Mouse (Mus musculus) kidney, embryonic 16.5 days (tissue): Measurements from ENCODE around the gene Gpr107. TPM values are rescaled to one million over a fixed set of nuclear protein-coding genes. Genes with fewer than 3 reads are reported as not detected.

Source experiments
- ATAC-seq: fragments of 200-750 bp; cut with Nextera tagmentation; 2 replicates; pipeline ENCODE4 v1.8.0; 2017; ENCODE audit warnings: moderate TSS enrichment; ENCODE audit not compliant: low FRiP score, low TSS enrichment
- H3K27ac ChIP-seq: fragments of 300-500 bp; sonication (generic); 2 replicates; pipeline ENCODE4 v1.5.1; 2014; ENCODE audit warnings: low read length
- H3K27me3 ChIP-seq: fragments of 300-500 bp; sonication (generic); 2 replicates; pipeline ENCODE4 v1.6.1; 2014; ENCODE audit warnings: low read length, control low read depth, mixed read lengths; ENCODE audit not compliant: insufficient read depth
- H3K36me3 ChIP-seq: fragments of 300-500 bp; sonication (generic); 2 replicates; pipeline ENCODE4 v1.6.1; 2014; ENCODE audit warnings: low read length, control low read depth, mixed read lengths; ENCODE audit not compliant: insufficient read depth
- H3K4me1 ChIP-seq: fragments of 300-500 bp; sonication (generic); 2 replicates; pipeline ENCODE4 v1.6.1; 2014; ENCODE audit warnings: low read length, control low read depth, mixed read lengths; ENCODE audit not compliant: insufficient read depth
- H3K4me2 ChIP-seq: fragments of 300-500 bp; sonication (generic); replicated peaks from 2 replicates; pipeline ENCODE4 v1.6.1; 2014; ENCODE audit warnings: low read depth, low read length
- H3K4me3 ChIP-seq: fragments of 300-500 bp; sonication (generic); 2 replicates; pipeline ENCODE4 v1.5.1; 2014; ENCODE audit warnings: mild to moderate bottlenecking, low read length
- H3K9ac ChIP-seq: fragments of 300-500 bp; sonication (generic); replicated peaks from 2 replicates; pipeline ENCODE4 v1.6.1; 2014; ENCODE audit warnings: low read length
- H3K9me3 ChIP-seq: fragments of 300-500 bp; sonication (generic); 2 replicates; pipeline ENCODE4 v1.6.1; 2016; ENCODE audit warnings: low read length, control low read depth
- WGBS: fragments of 180-500 bp; shearing (Covaris S2); extraction: QIAGEN DNeasy Blood & Tissue Kit; methylation state at CpG from one replicate; pipeline ENCODE4 v1.1.7; 2014; 5-methylcytosine and 5-hydroxymethylcytosine counted together
- polyA plus RNA-seq: library from polyadenylated mRNA; unstranded; fragments of >200 nt; fragmentation: Nextera tagmentation; extraction: Ambion mirVana; gene quantifications from 2 replicates; pipeline ENCODE4 v1.2.1, GENCODE M21; 2015

Gene Gpr107
- polyA plus RNA-seq, 1 experiment from 2014 or later, result 38.3 TPM

DNA sequence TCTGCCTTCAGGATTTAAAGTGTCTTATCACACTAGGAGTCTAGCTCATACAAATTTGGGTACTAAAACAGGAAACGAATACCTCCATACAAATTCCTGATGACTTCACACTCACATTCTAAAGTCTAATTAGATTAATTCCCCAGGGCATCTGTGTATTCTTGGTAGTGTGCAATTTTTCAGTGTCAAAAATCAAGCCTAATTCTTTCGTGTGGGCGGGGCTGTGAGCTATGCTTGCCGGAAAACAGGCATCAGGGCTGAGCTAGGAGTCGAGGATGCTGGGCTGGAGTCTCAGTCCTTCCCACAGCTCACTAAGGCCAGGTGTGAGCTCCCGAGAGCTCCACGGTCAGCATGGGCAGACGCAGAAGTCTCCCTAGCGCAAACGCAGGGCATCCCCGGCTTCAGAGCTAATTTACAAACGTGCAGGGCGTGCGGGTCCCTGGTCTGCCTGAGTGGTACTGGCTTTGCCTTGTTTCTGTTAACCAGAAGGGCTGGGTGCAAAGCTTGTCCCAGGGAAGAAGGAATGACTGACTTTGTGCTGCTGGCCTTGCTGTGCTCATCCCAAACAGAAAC lies 15.0 kb upstream of the Gpr107 start:
- peaks cover 38% of the 10 kb centered on the region for H3K4me1 ChIP-seq
- H3K4me2 ChIP-seq, result no peak overlapping the region
- H3K27ac ChIP-seq, result no peak overlapping the region
- ATAC-seq, result no peak
- no peak overlapping the region for H3K4me3 ChIP-seq
- no peaks in the 10 kb centered on the region for H3K27me3 ChIP-seq
- no peaks in the 10 kb centered on the region for H3K9me3 ChIP-seq
- no peak overlapping the region; the same call in 1 of the 2 replicates for H3K9ac ChIP-seq
- WGBS, result 73% methylated on average over 14 of the region's 14 CpGs
- H3K36me3 ChIP-seq, result no peaks in the 10 kb centered on the region

DNA sequence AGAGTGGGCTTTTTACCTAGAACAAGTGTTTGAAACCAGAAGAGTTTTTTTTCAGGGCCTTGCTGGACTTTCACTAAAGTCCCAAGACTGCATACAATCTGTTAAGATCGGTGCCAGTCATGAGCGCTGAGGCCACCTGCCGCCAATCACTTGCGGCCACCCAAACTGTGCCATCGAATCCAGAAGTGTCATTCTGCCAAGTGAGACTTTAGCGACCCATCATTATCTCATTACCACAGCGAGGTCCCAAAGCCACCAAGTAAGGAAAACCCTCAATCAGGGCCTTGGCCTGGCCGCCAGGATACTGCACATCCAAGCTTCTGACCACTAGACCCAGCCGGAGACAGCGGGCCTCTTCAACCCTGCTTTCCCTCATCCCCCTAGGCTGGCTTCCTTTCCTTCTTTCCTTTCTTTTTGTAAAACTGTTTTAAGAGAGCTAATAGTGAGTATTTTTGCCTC lies 12.9 kb upstream of the Gpr107 start:
- Histone ChIP-seq H3K4me3 (no peak overlapping the region), H3K27ac (no peak overlapping the region), H3K4me2 (no peak overlapping the region), H3K36me3 (no peaks in the 10 kb centered on the region), H3K4me1 (peaks cover 40% of the 10 kb centered on the region), H3K9ac (no peak overlapping the region), H3K27me3 (no peaks in the 10 kb centered on the region), H3K9me3 (no peaks in the 10 kb centered on the region)
- 87% methylated on average over 10 of the region's 10 CpGs for WGBS
- no peak for ATAC-seq

DNA sequence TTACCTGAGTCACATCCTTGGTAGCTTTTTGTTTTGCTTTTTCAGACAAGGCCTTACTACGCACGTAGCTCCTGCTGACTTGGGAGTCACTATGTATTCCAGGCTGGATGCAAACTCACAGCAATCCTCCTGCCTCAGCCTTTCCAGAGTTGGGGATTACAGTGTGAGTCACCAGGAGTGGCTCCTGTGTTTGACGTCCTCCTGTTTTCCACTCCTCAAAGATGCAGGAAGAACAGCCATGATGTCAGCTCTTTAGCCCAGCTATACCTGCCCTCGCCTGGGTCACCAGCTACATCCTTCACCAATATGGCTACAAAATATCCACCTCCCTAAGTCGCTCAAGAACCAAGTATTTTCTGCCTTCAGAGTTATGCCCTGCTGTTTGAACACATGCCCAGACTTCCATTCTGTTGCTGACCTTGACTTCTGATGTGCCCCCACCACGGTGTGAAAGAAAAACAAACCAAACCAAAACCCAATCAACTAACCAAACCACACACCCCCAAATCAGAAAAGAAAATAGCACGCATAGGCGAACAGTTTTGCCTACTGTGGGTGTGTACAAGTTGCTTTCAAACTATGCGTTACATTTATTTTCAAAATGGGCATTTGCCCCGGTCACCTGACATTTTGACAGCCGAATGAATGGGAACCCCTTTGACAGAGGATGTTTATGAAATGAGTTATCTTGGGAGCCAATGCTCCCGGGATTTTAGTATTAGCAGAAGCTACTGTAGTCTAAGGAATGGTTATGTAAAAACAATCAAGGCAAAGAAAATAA lies 11.9 kb upstream of the Gpr107 start:
- H3K36me3 ChIP-seq, result no peaks in the 10 kb centered on the region
- peaks cover 34% of the 10 kb centered on the region for H3K4me1 ChIP-seq
- H3K27ac ChIP-seq, result no peak overlapping the region
- no peak for ATAC-seq
- H3K9ac ChIP-seq, result peak overlapping the region; percentile 91
- peak overlapping the region; percentile 73 for H3K4me3 ChIP-seq
- WGBS, result 73% methylated on average over 12 of the region's 12 CpGs
- peak overlapping the region; percentile 90 for H3K4me2 ChIP-seq
- H3K27me3 ChIP-seq, result no peaks in the 10 kb centered on the region
- no peaks in the 10 kb centered on the region for H3K9me3 ChIP-seq

DNA sequence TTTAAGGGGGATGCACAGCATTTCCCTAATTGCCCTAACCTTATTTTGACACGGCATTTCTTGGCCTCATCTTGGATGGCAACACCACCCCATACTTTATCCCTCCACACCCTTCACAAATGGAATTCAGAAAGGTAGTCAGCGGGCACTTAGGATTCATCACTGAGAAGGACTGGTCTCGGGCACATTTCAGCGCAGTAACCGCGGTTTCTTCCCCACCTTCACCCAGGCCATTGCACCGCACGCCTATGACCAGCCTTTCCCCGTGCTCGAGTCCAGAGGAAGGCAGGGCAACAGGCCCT lies 11.4 kb upstream of the Gpr107 start:
- Histone ChIP-seq H3K4me2 (peak overlapping the region; percentile 90), H3K9me3 (no peaks in the 10 kb centered on the region), H3K36me3 (no peaks in the 10 kb centered on the region), H3K4me3 (peak overlapping the region; percentile 73), H3K4me1 (peaks cover 33% of the 10 kb centered on the region), H3K27me3 (no peaks in the 10 kb centered on the region), H3K9ac (peak overlapping the region; percentile 91), H3K27ac (no peak overlapping the region)
- 4% methylated on average over 10 of the region's 10 CpGs for WGBS
- ATAC-seq, result no peak

DNA sequence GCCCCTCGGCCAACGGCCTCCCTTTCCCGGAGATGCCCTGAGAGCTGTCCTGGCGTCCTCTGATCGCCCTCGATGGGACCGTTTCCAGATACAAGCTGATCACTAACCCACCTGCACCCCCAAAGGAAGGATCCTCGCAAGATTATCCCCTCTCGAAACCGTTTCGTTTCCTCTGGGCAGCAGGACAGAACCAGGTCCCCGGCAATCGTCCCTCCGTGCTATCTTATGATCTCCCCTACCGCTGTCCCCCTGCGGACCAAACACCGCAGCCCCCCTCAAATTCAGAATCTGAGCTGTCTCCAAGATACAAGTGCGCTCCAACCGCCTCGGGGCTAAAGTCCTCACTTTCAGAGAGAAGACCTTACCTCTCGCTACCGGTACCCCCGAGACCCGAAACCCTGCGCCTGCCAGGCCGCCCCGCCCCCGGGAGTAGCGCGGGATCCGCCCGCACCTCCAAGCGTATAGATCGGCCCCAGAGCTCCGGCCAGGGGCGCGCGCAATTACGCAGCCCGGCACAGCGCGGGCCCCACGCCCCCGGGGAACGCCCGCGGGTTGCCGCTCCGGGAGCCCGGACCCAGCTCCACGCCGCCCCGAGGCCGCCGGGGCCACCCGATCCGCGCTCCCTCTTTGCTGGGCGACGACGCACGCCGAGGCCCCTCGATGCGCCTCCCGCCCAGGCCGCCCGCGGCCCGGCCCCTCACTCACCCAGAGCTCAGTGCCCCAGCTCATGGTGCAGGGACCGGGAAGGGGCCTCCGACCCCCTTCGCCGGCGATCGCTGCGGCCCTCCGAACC lies 10.8 kb upstream of the Gpr107 start:
- H3K9me3 ChIP-seq, result no peaks in the 10 kb centered on the region
- H3K4me1 ChIP-seq, result peaks cover 33% of the 10 kb centered on the region
- H3K36me3 ChIP-seq, result peaks cover 4% of the 10 kb centered on the region; the same call in 1 of the 2 replicates
- no peaks in the 10 kb centered on the region for H3K27me3 ChIP-seq
- peak overlapping the region; percentile 90 for H3K4me2 ChIP-seq
- ATAC-seq, result peak; percentile 66; the same call in 1 of the 2 replicates
- under 1% methylated on average over 65 of the region's 78 CpGs for WGBS
- H3K4me3 ChIP-seq, result peak overlapping the region; percentile 73
- peak overlapping the region; percentile 91 for H3K9ac ChIP-seq
- H3K27ac ChIP-seq, result peak overlapping the region; percentile 65

DNA sequence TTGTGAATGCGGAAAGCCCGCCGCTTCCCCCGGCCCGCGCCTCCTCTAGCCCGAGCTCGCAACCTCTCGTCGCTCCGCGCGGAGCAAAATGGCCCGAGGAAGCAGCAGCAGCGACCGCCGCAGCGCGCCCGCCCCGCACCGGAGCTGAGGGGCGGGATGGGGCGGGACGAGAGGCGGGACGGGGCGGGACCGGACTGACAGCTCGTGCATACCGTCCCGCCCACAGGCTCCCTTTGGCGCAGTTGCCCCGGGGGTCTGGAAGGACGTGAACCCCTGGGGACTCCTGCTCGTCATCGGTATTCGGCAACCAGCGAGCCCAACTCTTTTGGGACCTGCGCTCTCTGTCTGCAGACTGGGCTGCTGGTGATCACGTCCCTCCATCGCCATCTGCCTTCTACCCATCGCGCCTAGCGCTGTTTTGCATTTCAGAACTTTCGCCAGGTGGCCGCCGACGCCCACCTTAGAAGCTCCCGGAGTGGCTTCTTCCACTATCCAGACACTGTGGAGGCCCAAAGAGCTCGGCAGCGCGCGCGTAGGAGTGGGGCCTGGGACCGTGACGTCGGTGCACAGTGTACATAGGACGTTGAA lies 10.2 kb upstream of the Gpr107 start, which contains the start of gene Fnbp1:
TSS of gene Fnbp1 (minus strand) at position 142 of the 588 bp plus-strand sequence.
- Histone ChIP-seq H3K36me3 (peaks cover 9% of the 10 kb centered on the region; the same call in 1 of the 2 replicates), H3K9me3 (no peaks in the 10 kb centered on the region), H3K4me2 (peak within 1 kb of the TSS; percentile 90), H3K27me3 (no peaks in the 10 kb centered on the region), H3K27ac (peak within 1 kb of the TSS; percentile 65), H3K4me3 (peak within 1 kb of the TSS; percentile 73), H3K4me1 (peaks cover 28% of the 10 kb centered on the region), H3K9ac (peak within 1 kb of the TSS; percentile 91)
- under 1% methylated on average over 58 of the region's 59 CpGs for WGBS
- peak; percentile 95 for ATAC-seq

DNA sequence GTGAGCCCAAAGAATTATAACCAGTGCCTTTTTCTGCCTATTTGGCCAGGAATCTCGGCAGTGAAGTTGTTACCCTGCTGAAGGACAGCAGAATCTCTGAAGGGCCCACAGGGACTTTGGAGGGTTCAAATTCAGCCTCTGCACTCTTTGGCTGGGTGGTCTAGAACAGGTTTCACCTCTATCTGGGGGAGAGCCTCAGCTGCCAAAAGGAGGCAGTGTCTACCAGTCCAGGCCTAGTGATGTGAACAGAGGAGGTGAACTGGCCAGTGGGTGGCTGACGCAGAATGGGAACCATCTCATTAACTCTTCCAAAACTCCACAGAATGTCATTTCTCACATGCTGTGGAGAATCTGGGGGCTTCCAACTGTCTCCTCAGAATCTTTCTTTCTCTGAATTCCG lies 9.6 kb upstream of the Gpr107 start:
- peak overlapping the region; percentile 4; the same call in 1 of the 2 replicates for H3K27ac ChIP-seq

DNA sequence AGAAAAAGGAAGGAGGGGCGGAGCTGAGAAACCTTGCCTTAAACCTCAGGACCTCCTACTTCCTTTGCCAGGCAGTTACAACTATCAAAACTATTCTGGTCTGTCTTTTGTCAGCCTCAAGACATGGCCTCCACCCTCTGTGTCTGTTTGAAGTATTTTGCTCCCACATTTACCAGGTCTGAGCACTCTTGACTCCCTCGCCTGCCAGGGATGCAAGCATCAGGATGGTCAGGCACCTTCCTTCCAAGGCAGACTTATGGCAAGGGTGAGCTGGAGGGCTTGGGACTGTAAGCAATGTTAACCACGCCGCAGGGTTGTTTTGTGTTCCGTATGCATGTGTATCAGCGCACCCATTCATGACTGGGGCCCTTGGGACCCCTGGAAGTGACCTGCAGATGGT lies 8.8 kb upstream of the Gpr107 start:
- WGBS, result 71% methylated on average over 6 of the region's 6 CpGs
- Histone ChIP-seq H3K36me3 (peaks cover 9% of the 10 kb centered on the region; the same call in 1 of the 2 replicates), H3K27me3 (no peaks in the 10 kb centered on the region), H3K9ac (no peak overlapping the region), H3K9me3 (no peaks in the 10 kb centered on the region), H3K4me3 (no peak overlapping the region), H3K27ac (no peak overlapping the region), H3K4me1 (peaks cover 24% of the 10 kb centered on the region), H3K4me2 (no peak overlapping the region)
- no peak for ATAC-seq

More for the DNA sequence above, 9.6 kb upstream of the Gpr107 start:
- 17% methylated on average over 3 of the region's 3 CpGs for WGBS
- peaks cover 9% of the 10 kb centered on the region; the same call in 1 of the 2 replicates for H3K36me3 ChIP-seq
- peak overlapping the region; percentile 91 for H3K9ac ChIP-seq
- H3K4me3 ChIP-seq, result peak overlapping the region; percentile 73
- no peaks in the 10 kb centered on the region for H3K27me3 ChIP-seq
- peaks cover 24% of the 10 kb centered on the region for H3K4me1 ChIP-seq
- H3K9me3 ChIP-seq, result no peaks in the 10 kb centered on the region
- no peak for ATAC-seq
- peak overlapping the region; percentile 90 for H3K4me2 ChIP-seq
